Mouse (Mus musculus) CH12.LX (cell line): ENCODE results near the gene Spa17.

Experiments used
- BHLHE40 ChIP-seq: IDR thresholded peaks from 2 replicates; pipeline ENCODE4 v1.6.1; 2011; ENCODE audit warnings: mild to moderate bottlenecking, low read depth, low read length, improper control_type of control experiment
- CHD1 ChIP-seq: IDR thresholded peaks from 2 replicates; pipeline ENCODE4 v1.6.1; 2012; ENCODE audit warnings: low read depth, low read length, improper control_type of control experiment, inconsistent platforms
- CTCF ChIP-seq, 2 experiments: IDR thresholded peaks in 1 of 2; conservative IDR thresholded peaks in 1 of 2; 2 replicates each; pipeline ENCODE4 v1.5.1; 2011 to 2012; ENCODE audit warnings: low read depth in 2 of 2, low read length in 2 of 2, improper control_type of control experiment in 1 of 2, inconsistent platforms in 1 of 2, mild to moderate bottlenecking in 1 of 2, moderate library complexity in 1 of 2
- E2F4 ChIP-seq: IDR thresholded peaks from 2 replicates; pipeline ENCODE4 v1.6.1; 2011; ENCODE audit warnings: low read depth, low read length, improper control_type of control experiment; ENCODE audit not compliant: insufficient replicate concordance
- HCFC1 ChIP-seq: IDR thresholded peaks from 2 replicates; pipeline ENCODE4 v1.6.1; 2012; ENCODE audit warnings: low read depth, mild to moderate bottlenecking, inconsistent platforms, low read length, improper control_type of control experiment
- JUND ChIP-seq: conservative IDR thresholded peaks from 2 replicates; pipeline ENCODE4 v1.6.1; 2011; ENCODE audit warnings: low read depth, low read length, improper control_type of control experiment
- POLR2A ChIP-seq: IDR thresholded peaks from 2 replicates; pipeline ENCODE4 v1.6.1; 2011; ENCODE audit warnings: low read depth, mild to moderate bottlenecking, improper control_type of control experiment, low read length
- RCOR1 ChIP-seq: conservative IDR thresholded peaks from 2 replicates; pipeline ENCODE4 v1.6.1; 2012; ENCODE audit warnings: low read depth, mild to moderate bottlenecking, inconsistent platforms, low read length, improper control_type of control experiment
- SIN3A ChIP-seq: IDR thresholded peaks from 2 replicates; pipeline ENCODE4 v1.6.1; 2012; ENCODE audit warnings: low read length, improper control_type of control experiment, inconsistent platforms
- TCF12 ChIP-seq: IDR thresholded peaks from 2 replicates; pipeline ENCODE4 v1.6.1; 2014; ENCODE audit warnings: low read depth, mild to moderate bottlenecking, inconsistent platforms, low read length, improper control_type of control experiment
- UBTF ChIP-seq: IDR thresholded peaks from 2 replicates; pipeline ENCODE4 v1.6.1; 2012; ENCODE audit warnings: low read depth, mild to moderate bottlenecking, inconsistent platforms, low read length, improper control_type of control experiment, moderate library complexity
- USF1 ChIP-seq: IDR thresholded peaks from 2 replicates; pipeline ENCODE4 v1.6.1; 2014; ENCODE audit warnings: low read depth, mild to moderate bottlenecking, inconsistent platforms, low read length, improper control_type of control experiment
- ZMIZ1 ChIP-seq: IDR thresholded peaks from 2 replicates; pipeline ENCODE4 v1.6.1; 2012; ENCODE audit warnings: low read depth, mild to moderate bottlenecking, inconsistent platforms, low read length, improper control_type of control experiment
- ZNF384 ChIP-seq: IDR thresholded peaks from 2 replicates; pipeline ENCODE4 v1.6.1; 2012; ENCODE audit warnings: low read depth, low read length, improper control_type of control experiment, inconsistent platforms

GRCm38 (mm10) chr9:37656931-37657481 lies 43.5 kb upstream of the Spa17 start, which contains the start of gene Tbrg1:
- TF ChIP-seq ZMIZ1 (no peak), CTCF (conservative IDR thresholded peaks at IDR 0.05 in 1 of 2, IDR thresholded peaks at IDR 0.05 in 1 of 2; ENCODE audit: low read depth in 2 of 2, low read length in 2 of 2) (no peak), SIN3A (no peak), HCFC1 (peak; percentile 59), E2F4 (no peak), POLR2A (peak; percentile 87), UBTF (no peak), ZNF384 (no peak), BHLHE40 (peak; percentile 86), CHD1 (0 out of 2 replicates have a peak, but pooled peaks have one; percentile 7), TCF12 (no peak), JUND (no peak), USF1 (no peak), RCOR1 (no peak)
